Mouse (Mus musculus) thymus, adult 2 months (tissue): ENCODE data around the gene Plekhg2. TPM values are rescaled to one million over a fixed set of nuclear protein-coding genes. Genes with fewer than 3 reads are reported as not detected.

Source experiments
- DNase-seq: peaks from one replicate; pipeline ENCODE4 v3.0.0; 2021
- H3K27ac ChIP-seq: fragments of 200-500 bp; 2 replicates; pipeline ENCODE4 v1.5.1; 2012; ENCODE audit warnings: low read length, control low read depth; ENCODE audit not compliant: control insufficient read depth, insufficient read depth
- H3K27me3 ChIP-seq: fragments of 200-500 bp; 2 replicates; pipeline ENCODE4 v1.6.1; 2012; ENCODE audit warnings: mild to moderate bottlenecking, low read length, moderate library complexity, mixed read lengths; ENCODE audit not compliant: control insufficient read depth, insufficient read depth
- H3K36me3 ChIP-seq: fragments of 200-500 bp; 2 replicates; pipeline ENCODE4 v1.6.1; 2012; ENCODE audit warnings: mild to moderate bottlenecking, low read length, moderate library complexity; ENCODE audit not compliant: control insufficient read depth, insufficient read depth
- H3K4me1 ChIP-seq: fragments of 200-500 bp; replicated peaks from 2 replicates; pipeline ENCODE4 v1.6.1; 2012; ENCODE audit warnings: low read length; ENCODE audit not compliant: control insufficient read depth, insufficient read depth
- H3K4me3 ChIP-seq: fragments of 200-500 bp; 2 replicates; pipeline ENCODE4 v1.5.1; 2012; ENCODE audit warnings: mild to moderate bottlenecking, low read length, control low read depth, moderate library complexity; ENCODE audit not compliant: control insufficient read depth, insufficient read depth
- CTCF ChIP-seq: fragments of 200-500 bp; IDR thresholded peaks from 2 replicates; pipeline ENCODE4 v1.5.1; 2012; ENCODE audit warnings: mild to moderate bottlenecking, control low read depth, low read length, moderate library complexity, borderline replicate concordance; ENCODE audit not compliant: control insufficient read depth, poor library complexity, insufficient read depth; ENCODE audit errors: extremely low read depth
- POLR2A ChIP-seq: fragments of 200-500 bp; IDR thresholded peaks from 2 replicates; pipeline ENCODE4 v1.6.1; 2012; ENCODE audit warnings: mild to moderate bottlenecking, low read length, control low read depth, moderate library complexity; ENCODE audit not compliant: control insufficient read depth, poor library complexity, insufficient read depth; ENCODE audit errors: extremely low read depth
- WGBS: fragments of 180-500 bp; shearing (Covaris S2); methylation state at CpG from one replicate; pipeline ENCODE4 v1.1.7; 2018; 5-methylcytosine and 5-hydroxymethylcytosine counted together
- polyA plus RNA-seq: library from polyadenylated mRNA; depleted of rRNA; stranded (reverse); fragments of >200 nt; gene quantifications from 2 replicates; pipeline ENCODE4 v1.2.3, GENCODE M21; 2012

Gene Plekhg2
- polyA plus RNA-seq, 1 experiment = 187 TPM

DNA sequence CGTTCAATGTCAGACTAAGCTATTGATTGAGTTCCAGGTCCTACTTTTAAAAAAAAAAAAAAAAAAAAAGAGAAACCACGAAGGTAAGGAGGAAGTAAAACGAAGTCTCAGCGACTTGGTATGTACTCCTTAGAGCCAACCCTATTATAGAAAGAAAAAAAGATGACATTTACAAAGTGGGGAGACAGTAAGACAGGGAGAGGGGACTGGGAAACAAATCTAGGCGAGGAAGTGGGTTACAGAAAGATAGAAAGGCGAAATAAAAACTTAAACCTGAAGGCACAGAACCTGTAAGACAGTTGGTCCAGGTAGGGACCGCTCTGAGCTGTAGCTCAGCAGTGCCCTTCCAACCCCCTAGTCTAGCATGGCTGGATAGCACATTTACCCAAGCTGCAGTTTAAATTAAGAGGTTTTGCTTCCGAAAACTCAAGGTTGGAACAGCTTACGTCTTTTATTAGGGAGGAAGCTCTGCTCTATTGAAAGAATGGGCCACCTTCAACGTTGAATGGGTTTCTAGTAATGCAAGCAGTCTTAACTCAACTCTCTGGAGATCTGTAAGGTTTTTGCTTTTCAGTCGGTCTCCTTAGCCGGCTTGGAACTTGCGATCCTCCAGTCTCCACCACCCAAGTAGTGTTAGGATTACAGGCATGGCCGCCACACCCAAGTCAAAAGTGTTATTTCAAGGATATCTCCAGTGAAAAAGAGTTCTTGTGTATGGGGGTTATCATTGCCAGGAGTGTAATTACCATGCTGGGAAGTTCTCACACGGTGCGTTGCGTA, 8.0 kb upstream of the Plekhg2 start, which contains the start of gene Zfp36:
Gene Zfp36 (minus strand): TSS at position 17 of the 780 bp plus-strand sequence.
- Histone ChIP-seq H3K4me1 (peaks cover 65% of the 10 kb centered on the region), H3K4me3 (peak within 1 kb of the TSS; percentile 72), H3K27me3 (no peaks in the 10 kb centered on the region), H3K36me3 (peaks cover 13% of the 10 kb centered on the region), H3K27ac (peak within 1 kb of the TSS; percentile 98)
- WGBS = 28% methylated on average over 17 of the region's 17 CpGs
- no peak for DNase-seq
- TF ChIP-seq POLR2A (no peak), CTCF (no peak)

GRCm38 (mm10) chr7:28378769-28379651, 6.6 kb upstream of the Plekhg2 start:
- peak overlapping the region; percentile 95 for H3K27ac ChIP-seq
- H3K4me3 ChIP-seq = peak overlapping the region; percentile 72
- WGBS = under 1% methylated on average over 53 of the region's 53 CpGs
- peaks cover 13% of the 10 kb centered on the region for H3K36me3 ChIP-seq
- DNase-seq = peak; percentile 94
- TF ChIP-seq CTCF = 0 out of 2 replicates have a peak, but pooled peaks have one; percentile 43
- peak; percentile 100 for TF ChIP-seq POLR2A
- H3K27me3 ChIP-seq = no peaks in the 10 kb centered on the region
- H3K4me1 ChIP-seq = peaks cover 64% of the 10 kb centered on the region

- peak; percentile 43 for DNase-seq
Observed at GRCm38 (mm10) chr7:28378066-28378690, 5.8 kb upstream of the Plekhg2 start.

GRCm38 (mm10) chr7:28377190-28378065, 5.0 kb upstream of the Plekhg2 start:
- Histone ChIP-seq H3K36me3 (peaks cover 13% of the 10 kb centered on the region), H3K4me1 (peaks cover 54% of the 10 kb centered on the region), H3K27ac (peak overlapping the region; percentile 87), H3K4me3 (peak overlapping the region; percentile 72), H3K27me3 (no peaks in the 10 kb centered on the region)
- TF ChIP-seq POLR2A = no peak
- TF ChIP-seq CTCF = no peak
- 48% methylated on average over 18 of the region's 18 CpGs for WGBS
- peak; percentile 37 for DNase-seq

More at GRCm38 (mm10) chr7:28378066-28378690, 5.8 kb upstream of the Plekhg2 start:
- Histone ChIP-seq H3K4me3 (peak overlapping the region; percentile 72), H3K27me3 (no peaks in the 10 kb centered on the region), H3K27ac (peak overlapping the region; percentile 87), H3K4me1 (peaks cover 61% of the 10 kb centered on the region), H3K36me3 (peaks cover 13% of the 10 kb centered on the region)
- WGBS = 6% methylated on average over 32 of the region's 32 CpGs
- no peak for TF ChIP-seq POLR2A
- TF ChIP-seq CTCF = no peak

DNA sequence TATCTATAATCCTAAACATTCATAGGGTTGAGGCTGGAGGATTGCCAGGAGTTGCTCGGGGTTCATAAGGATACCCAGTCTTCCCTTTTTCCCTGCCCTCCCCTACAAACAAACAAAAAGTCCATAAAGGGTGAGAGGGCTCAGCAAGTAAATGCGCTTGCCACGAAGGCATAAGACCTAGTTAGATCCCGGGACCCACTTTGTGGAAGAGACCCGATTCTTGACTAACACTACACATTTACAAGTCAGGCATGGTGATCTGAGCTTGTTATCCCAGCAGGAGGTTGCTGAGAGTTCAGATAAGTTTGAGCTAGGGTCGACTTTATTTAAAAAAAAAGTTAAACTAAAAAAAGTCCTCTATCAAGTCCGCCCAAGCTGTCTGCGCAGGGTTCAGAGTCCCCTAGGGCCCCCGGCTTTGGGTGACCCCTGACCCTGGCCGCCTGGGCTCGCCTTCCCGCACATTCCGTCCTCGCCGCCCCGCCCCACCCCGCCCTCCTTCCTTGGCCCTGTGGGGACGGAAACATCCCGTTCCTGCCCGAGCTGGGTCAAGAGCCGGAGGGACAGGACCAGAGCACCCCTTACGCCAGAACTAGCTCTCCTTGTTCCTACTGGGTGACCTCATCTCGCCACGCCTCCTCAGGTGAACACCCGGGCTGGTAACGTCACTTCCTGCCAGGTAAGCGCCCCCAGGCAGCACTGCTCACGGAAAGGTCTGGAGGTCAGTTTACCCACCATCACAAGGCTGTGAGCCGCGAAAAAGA, 3.8 kb upstream of the Plekhg2 start:
- no peaks in the 10 kb centered on the region for H3K27me3 ChIP-seq
- peaks cover 44% of the 10 kb centered on the region for H3K4me1 ChIP-seq
- peak overlapping the region; percentile 63 for H3K4me3 ChIP-seq
- H3K36me3 ChIP-seq = peaks cover 13% of the 10 kb centered on the region
- 27% methylated on average over 30 of the region's 30 CpGs for WGBS
- H3K27ac ChIP-seq = peak overlapping the region; percentile 95
- DNase-seq = peak; percentile 65
- TF ChIP-seq CTCF (no peak), POLR2A (0 out of 2 replicates have a peak, but pooled peaks have one; percentile 23)
